Mouse (Mus musculus) right cerebral cortex, postnatal 10 days (tissue): ENCODE measurements around the gene Cetn4.

Experiments
- DNase-seq, 2 experiments: peaks; one replicate each; pipeline ENCODE4 v3.0.0; 2021; ENCODE audit warnings: low spot score in 2 of 2

Cetn4 gene

DNA sequence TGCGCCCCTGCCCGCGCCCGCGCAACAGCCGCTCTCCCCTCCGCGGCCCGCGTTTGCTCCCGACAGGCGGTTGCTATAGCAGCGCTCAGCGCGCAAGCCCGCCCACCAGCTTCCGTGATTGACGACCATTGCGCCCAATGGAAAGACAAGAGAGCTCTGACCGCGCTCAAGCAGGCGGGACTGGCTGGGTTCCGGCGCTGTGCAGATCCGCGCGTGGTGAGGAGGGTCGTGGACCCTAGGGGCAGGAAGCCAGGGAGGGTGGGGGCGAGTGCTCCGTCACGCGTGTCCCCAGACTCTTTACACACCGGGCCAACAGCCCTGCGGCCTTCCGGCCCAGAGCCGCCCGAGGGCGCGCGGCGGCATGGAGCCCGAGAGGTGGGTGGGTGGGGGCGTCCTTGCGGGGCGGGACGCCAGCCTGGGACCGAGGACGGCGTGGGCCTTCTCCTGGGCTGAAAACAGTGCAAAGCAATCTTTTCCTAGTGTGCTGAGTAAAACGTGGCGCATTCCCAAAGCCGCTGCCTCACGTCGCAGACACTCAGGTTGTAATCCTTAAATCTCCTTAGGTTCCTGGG, at the start of gene Cetn4, which contains the start of gene Bbs12:
Gene Cetn4 (minus strand): TSS at position 339 of the 572 bp plus-strand sequence.
Gene Bbs12 (plus strand): TSS at position 185 of the 572 bp plus-strand sequence.
- peak; percentile 96 to 98 for DNase-seq

GRCm38 (mm10) chr3:37360729-37361128, 48.2 kb upstream of the Cetn4 start:
- DNase-seq: no peak

GRCm38 (mm10) chr3:37354737-37355136, 42.2 kb upstream of the Cetn4 start:
- no peak for DNase-seq

DNA sequence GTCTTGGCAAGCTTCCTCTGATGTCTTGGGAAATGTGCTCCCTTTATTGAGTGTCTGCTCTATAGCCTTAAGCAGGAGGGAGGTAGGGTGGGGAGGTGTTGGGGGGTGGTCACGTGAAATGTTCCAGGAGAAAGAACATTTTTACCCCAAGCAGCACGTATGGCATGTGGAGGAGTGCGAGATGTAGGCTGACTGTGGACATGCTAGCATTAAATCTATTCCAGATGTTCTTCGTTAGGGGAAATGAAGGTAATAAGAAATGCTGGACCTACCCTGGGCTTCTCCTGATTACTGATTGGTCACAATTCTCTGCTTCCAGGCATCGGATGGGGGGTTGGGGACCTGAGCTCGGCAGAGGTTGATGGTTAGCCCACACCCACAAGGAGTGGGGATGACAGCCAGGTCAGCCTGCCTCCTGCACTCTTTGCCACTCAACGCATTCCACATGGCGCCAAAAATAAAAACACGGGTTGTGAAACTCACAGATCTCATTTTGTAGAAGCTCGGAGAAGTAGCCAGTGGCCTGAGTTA, 41.5 kb upstream of the Cetn4 start:
- DNase-seq: no peak

DNA sequence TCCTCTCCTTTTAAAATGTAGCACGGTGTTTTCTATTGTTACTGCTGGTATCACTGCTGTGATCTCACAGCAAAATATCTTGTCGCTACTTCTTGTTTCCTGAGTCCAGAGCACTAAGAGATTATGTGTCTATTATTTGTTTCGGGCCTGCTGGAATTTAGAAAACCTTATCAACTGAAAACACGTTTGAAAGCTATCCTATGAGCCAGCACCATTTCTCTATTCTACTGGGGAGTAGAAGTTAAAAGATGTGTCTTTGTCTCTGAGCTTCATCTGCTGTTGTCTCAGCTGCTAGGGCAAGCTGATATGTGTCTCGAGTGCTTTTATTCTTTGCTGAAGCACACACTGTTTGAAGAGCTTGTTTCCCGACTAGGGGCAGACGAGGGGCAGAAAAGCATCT, 37.9 kb upstream of the Cetn4 start:
- no peak for DNase-seq

DNA sequence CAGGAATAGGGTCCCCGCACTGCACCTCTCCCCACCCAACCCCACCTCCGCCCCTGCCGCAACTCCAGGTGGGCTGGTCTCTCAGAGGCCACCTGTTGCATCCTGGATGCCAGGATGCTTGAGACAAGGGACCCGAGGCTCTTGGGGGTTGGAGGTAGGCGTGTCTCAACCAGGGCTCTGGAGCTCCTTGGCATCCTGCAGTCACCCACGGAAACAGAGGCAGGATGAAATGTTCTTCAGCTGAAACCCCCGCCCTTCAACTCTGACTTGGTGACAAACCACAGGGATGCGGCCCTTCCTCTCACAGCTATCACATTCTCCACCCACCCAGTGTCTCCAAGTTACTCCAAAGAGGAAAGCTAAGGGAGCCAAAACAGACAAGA, 36.6 kb upstream of the Cetn4 start:
- DNase-seq: no peak

GRCm38 (mm10) chr3:37348221-37349165, 36.0 kb upstream of the Cetn4 start, which contains the start of gene Fgf2:
TSS of gene Fgf2 (plus strand) at chr3:37348346.
- peak; percentile 51 to 59 for DNase-seq

DNA sequence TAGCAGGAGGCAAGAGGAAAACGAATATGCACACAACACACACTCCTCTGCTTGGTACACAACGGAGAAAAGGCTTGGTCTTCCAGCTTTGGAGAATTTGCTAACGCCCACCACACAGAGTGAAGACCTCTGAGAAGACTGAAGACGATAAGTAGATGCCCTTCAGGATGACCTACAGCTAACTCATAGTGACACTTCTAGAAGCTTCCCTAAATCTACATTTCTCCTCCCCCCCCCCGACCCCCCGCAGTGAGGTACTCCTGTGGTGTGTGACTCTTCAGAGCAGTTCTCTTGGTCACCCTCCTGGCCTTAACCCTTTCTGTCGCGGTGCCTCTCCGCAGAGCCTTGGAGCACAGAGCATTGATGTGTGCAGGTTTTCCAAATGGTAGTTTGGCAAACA, 35.2 kb upstream of the Cetn4 start:
- DNase-seq: no peak

GRCm38 (mm10) chr3:37342811-37343210, 30.3 kb upstream of the Cetn4 start:
- no peak for DNase-seq

GRCm38 (mm10) chr3:37341110-37341509, 28.6 kb upstream of the Cetn4 start:
- no peak for DNase-seq

GRCm38 (mm10) chr3:37334053-37334452, 21.5 kb upstream of the Cetn4 start:
- DNase-seq: no peak

GRCm38 (mm10) chr3:37331999-37332449, 19.5 kb upstream of the Cetn4 start:
- no peak for DNase-seq

GRCm38 (mm10) chr3:37329963-37330362, 17.5 kb upstream of the Cetn4 start:
- no peak for DNase-seq

DNA sequence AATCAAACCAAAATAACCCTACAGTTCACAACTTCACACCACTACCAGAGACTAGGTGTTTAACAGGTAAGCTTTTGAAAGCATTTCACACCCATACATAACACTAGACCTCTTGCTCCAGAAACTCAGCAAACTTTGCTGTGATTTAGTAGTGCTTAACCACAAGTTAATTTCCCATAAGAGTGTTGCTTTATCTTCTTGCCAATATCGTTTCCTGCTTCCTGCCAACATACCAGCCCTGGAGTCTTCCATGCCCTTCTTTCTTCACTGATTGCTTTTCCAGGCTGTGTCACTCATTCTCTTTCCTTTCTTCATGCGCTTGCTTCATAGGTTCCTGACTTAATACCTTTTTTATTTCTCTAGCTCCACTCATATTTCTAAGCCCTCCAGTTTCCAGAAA, 16.0 kb upstream of the Cetn4 start:
- DNase-seq: no peak

GRCm38 (mm10) chr3:37326627-37327026, 14.1 kb upstream of the Cetn4 start:
- DNase-seq: no peak

DNA sequence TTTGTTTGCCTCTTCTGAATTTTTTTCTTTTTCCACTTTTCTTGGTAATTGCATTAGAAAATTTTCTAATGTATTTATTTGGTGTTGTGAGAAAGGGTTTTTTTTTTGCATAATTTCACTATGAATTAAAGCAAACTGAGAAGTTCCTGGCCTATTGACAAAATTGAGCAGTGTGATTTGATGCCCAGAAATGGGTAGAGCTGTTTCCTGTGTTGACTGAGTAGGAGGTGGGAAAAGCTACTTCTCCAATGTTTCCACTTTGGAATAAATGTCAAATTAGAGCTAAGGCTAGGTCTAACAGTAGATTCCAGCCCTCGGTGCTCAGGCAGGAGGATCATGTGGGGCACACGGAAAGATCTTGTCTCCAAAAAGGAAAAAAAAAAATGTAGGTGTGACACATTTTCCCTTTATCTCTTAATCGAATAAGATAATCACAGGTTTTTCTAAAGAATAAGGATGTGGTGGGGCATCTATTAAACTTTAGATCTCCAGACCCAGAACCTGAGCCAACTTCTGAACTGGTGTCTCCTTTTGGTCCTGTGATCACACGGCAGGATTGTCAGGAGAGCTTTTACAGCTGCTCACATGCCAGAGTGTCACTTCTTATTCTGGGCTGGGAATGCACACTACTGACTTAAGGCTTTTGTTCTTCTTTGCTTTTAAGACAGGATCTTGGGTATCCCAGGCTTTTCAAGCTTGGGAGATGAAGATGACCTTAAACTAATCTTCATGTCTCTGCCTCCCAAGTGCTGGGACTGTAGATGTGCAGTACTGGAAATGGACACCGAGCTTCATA, 13.0 kb upstream of the Cetn4 start:
- DNase-seq: no peak

GRCm38 (mm10) chr3:37324310-37324709, 11.8 kb upstream of the Cetn4 start:
- DNase-seq: no peak

DNA sequence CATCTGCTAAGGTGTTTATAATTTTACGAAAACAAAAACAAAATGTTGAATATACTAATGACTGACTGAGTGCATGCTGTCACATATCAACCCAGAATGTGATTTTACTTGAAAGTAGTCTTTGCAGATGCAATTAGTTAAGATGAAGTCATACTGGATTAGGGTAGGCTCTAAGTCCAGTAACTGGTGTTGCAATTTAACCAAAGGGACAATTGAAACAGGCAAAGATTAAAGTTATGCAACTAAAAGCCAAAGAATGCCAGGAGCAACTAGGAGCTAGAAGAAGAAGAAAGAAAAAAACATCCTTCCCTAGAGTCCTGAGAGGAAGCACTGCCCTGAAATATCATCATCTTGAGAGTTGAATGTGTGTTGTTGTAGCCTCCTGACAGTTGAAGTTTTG, 3.7 kb upstream of the Cetn4 start:
- DNase-seq: no peak

DNA sequence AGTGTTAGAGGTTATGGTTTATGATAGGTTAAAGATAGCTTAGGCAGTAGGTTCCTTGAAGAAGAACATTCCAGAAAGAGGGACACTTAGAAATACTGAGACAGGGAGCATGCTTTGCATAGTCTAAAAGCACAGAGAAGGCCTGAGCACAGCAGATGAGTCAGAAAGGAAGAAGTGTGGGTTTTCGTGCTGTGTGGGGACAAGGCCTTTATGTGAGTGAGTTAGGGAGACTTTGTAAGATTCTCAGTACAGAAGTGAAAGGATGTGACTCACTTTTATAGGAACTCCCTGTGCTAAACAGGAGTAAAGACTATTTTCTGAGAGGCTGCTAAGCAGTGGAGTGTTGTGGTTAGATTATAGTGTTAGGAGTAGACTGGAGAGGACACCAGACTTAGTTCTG, 863 bp upstream of the Cetn4 start:
- no peak for DNase-seq

DNA sequence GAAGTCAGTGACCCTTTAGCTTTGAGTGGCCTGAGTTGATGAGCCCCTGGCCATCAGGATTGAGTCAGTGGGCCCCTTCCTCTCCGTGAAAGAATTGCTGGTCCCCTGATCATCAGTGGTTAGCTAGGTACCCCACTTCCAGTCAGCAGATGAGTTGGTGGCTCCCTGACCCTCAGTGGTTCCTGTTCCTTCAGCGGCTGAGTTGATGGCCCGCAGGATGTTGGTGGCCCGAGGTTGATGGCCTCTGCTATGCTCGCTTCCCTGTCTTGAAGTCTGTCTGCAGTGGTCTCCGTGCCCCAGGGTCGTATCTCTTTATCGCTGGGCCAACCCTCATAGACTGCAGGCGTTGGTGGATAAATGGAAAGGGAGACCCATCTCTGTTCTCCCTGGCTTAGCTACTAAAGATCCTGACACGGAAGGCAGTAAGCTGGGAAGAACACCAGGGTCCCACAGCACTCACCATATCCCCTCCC, 575 bp downstream of the Cetn4 start:
- DNase-seq: peak; percentile 28 to 40

GRCm38 (mm10) chr3:37303392-37304139, 8.9 kb downstream of the Cetn4 start:
- no peak for DNase-seq
